Mouse (Mus musculus): ENCODE measurements at regions not wholly inside any gene's neighbourhood (a gene's known extent, or its start where the extent isn't known, plus 50 kb on each side); places are given as distances from the start of the nearest gene placed in this dataset.

- Histone ChIP-seq H3K4me2 (ENCODE audit: low read depth, low read length, severe bottlenecking) (no peak overlapping the region), H3K27ac (ENCODE audit: low read depth, low read length) (no peak overlapping the region), H3K9me3 (ENCODE audit: control insufficient read depth, low read length) (no peaks in the 10 kb centered on the region), H3K4me1 (replicated peaks; ENCODE audit: control insufficient read depth, insufficient read depth, low read length) (no peaks in the 10 kb centered on the region), H3K27me3 (ENCODE audit: control insufficient read depth, insufficient read depth, low read length) (no peaks in the 10 kb centered on the region), H3K36me3 (ENCODE audit: control insufficient read depth, insufficient read depth, low read length) (no peaks in the 10 kb centered on the region), H3K4me3 (ENCODE audit: low read depth, low read length) (no peak overlapping the region), H3K9ac (ENCODE audit: low read length) (no peak overlapping the region)
- ATAC-seq (replicated peaks; ENCODE audit: low FRiP score): no peak
- no peak for DNase-seq (ENCODE audit: low spot score)
- 80% methylated on average over 5 of the region's 5 CpGs for WGBS
Observed at GRCm38 (mm10) chr2:46283929-46284598, 1166.9 kb upstream of the Zeb2 start.

GRCm38 (mm10) chr2:46280822-46281221 is 1163.6 kb upstream of the Zeb2 start:
- Histone ChIP-seq H3K9me3 (ENCODE audit: control insufficient read depth, low read length) (no peaks in the 10 kb centered on the region), H3K4me1 (replicated peaks; ENCODE audit: control insufficient read depth, insufficient read depth, low read length) (no peaks in the 10 kb centered on the region), H3K36me3 (ENCODE audit: control insufficient read depth, insufficient read depth, low read length) (no peaks in the 10 kb centered on the region), H3K27me3 (ENCODE audit: control insufficient read depth, insufficient read depth, low read length) (no peaks in the 10 kb centered on the region), H3K27ac (ENCODE audit: low read depth, low read length) (no peak overlapping the region), H3K4me2 (ENCODE audit: low read depth, low read length, severe bottlenecking) (no peak overlapping the region), H3K4me3 (ENCODE audit: low read depth, low read length) (no peak overlapping the region), H3K9ac (ENCODE audit: low read length) (no peak overlapping the region)
- DNase-seq (ENCODE audit: low spot score) (no peak), ATAC-seq (replicated peaks; ENCODE audit: low FRiP score) (no peak)
- 78% methylated on average over 2 of the region's 2 CpGs for WGBS

- H3K27me3 ChIP-seq (ENCODE audit: control insufficient read depth, insufficient read depth, low read length): no peaks in the 10 kb centered on the region
- ATAC-seq (replicated peaks; ENCODE audit: low FRiP score) (no peak), DNase-seq (ENCODE audit: low spot score) (no peak)
- no peaks in the 10 kb centered on the region for H3K9me3 ChIP-seq (ENCODE audit: control insufficient read depth, low read length)
- WGBS: 87% methylated on average over 1 of the region's 1 CpGs
- no peaks in the 10 kb centered on the region for H3K4me1 ChIP-seq (replicated peaks; ENCODE audit: control insufficient read depth, insufficient read depth, low read length)
- H3K36me3 ChIP-seq (ENCODE audit: control insufficient read depth, insufficient read depth, low read length): no peaks in the 10 kb centered on the region
- H3K4me2 ChIP-seq (ENCODE audit: low read depth, low read length, severe bottlenecking): no peak overlapping the region
- H3K9ac ChIP-seq (ENCODE audit: low read length): no peak overlapping the region
- H3K4me3 ChIP-seq (ENCODE audit: low read depth, low read length): no peak overlapping the region
- H3K27ac ChIP-seq (ENCODE audit: low read depth, low read length): no peak overlapping the region
Observed at GRCm38 (mm10) chr2:46261618-46262017, 1144.4 kb upstream of the Zeb2 start.

GRCm38 (mm10) chr2:46251562-46251961 is 1134.4 kb upstream of the Zeb2 start:
- no peak overlapping the region for H3K27ac ChIP-seq (ENCODE audit: low read depth, low read length)
- 90% methylated on average over 7 of the region's 7 CpGs for WGBS
- H3K36me3 ChIP-seq (ENCODE audit: control insufficient read depth, insufficient read depth, low read length): no peaks in the 10 kb centered on the region
- no peaks in the 10 kb centered on the region for H3K4me1 ChIP-seq (replicated peaks; ENCODE audit: control insufficient read depth, insufficient read depth, low read length)
- no peaks in the 10 kb centered on the region for H3K9me3 ChIP-seq (ENCODE audit: control insufficient read depth, low read length)
- ATAC-seq (replicated peaks; ENCODE audit: low FRiP score): no peak
- H3K9ac ChIP-seq (ENCODE audit: low read length): no peak overlapping the region
- no peak for DNase-seq (ENCODE audit: low spot score)
- H3K27me3 ChIP-seq (ENCODE audit: control insufficient read depth, insufficient read depth, low read length): no peaks in the 10 kb centered on the region
- no peak overlapping the region for H3K4me3 ChIP-seq (ENCODE audit: low read depth, low read length)
- no peak overlapping the region for H3K4me2 ChIP-seq (ENCODE audit: low read depth, low read length, severe bottlenecking)

- Histone ChIP-seq H3K4me1 (replicated peaks; ENCODE audit: control insufficient read depth, insufficient read depth, low read length) (no peaks in the 10 kb centered on the region), H3K9ac (ENCODE audit: low read length) (no peak overlapping the region), H3K4me3 (ENCODE audit: low read depth, low read length) (no peak overlapping the region), H3K9me3 (ENCODE audit: control insufficient read depth, low read length) (no peaks in the 10 kb centered on the region), H3K27ac (ENCODE audit: low read depth, low read length) (no peak overlapping the region), H3K36me3 (ENCODE audit: control insufficient read depth, insufficient read depth, low read length) (no peaks in the 10 kb centered on the region), H3K27me3 (ENCODE audit: control insufficient read depth, insufficient read depth, low read length) (no peaks in the 10 kb centered on the region), H3K4me2 (ENCODE audit: low read depth, low read length, severe bottlenecking) (no peak overlapping the region)
- 73% methylated on average over 3 of the region's 3 CpGs for WGBS
- ATAC-seq (replicated peaks; ENCODE audit: low FRiP score): no peak
- no peak for DNase-seq (ENCODE audit: low spot score)
Observed at GRCm38 (mm10) chr2:46245717-46246116, 1128.5 kb upstream of the Zeb2 start.

GRCm38 (mm10) chr2:46244697-46245096 is 1127.5 kb upstream of the Zeb2 start:
- no peak overlapping the region for H3K9ac ChIP-seq (ENCODE audit: low read length)
- WGBS: 88% methylated on average over 3 of the region's 3 CpGs
- no peaks in the 10 kb centered on the region for H3K36me3 ChIP-seq (ENCODE audit: control insufficient read depth, insufficient read depth, low read length)
- ATAC-seq (replicated peaks; ENCODE audit: low FRiP score) (no peak), DNase-seq (ENCODE audit: low spot score) (no peak)
- H3K27ac ChIP-seq (ENCODE audit: low read depth, low read length): no peak overlapping the region
- H3K9me3 ChIP-seq (ENCODE audit: control insufficient read depth, low read length): no peaks in the 10 kb centered on the region
- no peak overlapping the region for H3K4me3 ChIP-seq (ENCODE audit: low read depth, low read length)
- no peak overlapping the region for H3K4me2 ChIP-seq (ENCODE audit: low read depth, low read length, severe bottlenecking)
- no peaks in the 10 kb centered on the region for H3K27me3 ChIP-seq (ENCODE audit: control insufficient read depth, insufficient read depth, low read length)
- no peaks in the 10 kb centered on the region for H3K4me1 ChIP-seq (replicated peaks; ENCODE audit: control insufficient read depth, insufficient read depth, low read length)

- DNase-seq (ENCODE audit: low spot score) (no peak), ATAC-seq (replicated peaks; ENCODE audit: low FRiP score) (no peak)
- no peaks in the 10 kb centered on the region for H3K9me3 ChIP-seq (ENCODE audit: control insufficient read depth, low read length)
- no peak overlapping the region for H3K27ac ChIP-seq (ENCODE audit: low read depth, low read length)
- H3K4me1 ChIP-seq (replicated peaks; ENCODE audit: control insufficient read depth, insufficient read depth, low read length): no peaks in the 10 kb centered on the region
- H3K4me3 ChIP-seq (ENCODE audit: low read depth, low read length): no peak overlapping the region
- H3K27me3 ChIP-seq (ENCODE audit: control insufficient read depth, insufficient read depth, low read length): no peaks in the 10 kb centered on the region
- no peaks in the 10 kb centered on the region for H3K36me3 ChIP-seq (ENCODE audit: control insufficient read depth, insufficient read depth, low read length)
- no peak overlapping the region for H3K4me2 ChIP-seq (ENCODE audit: low read depth, low read length, severe bottlenecking)
- no peak overlapping the region for H3K9ac ChIP-seq (ENCODE audit: low read length)
Observed at GRCm38 (mm10) chr2:46242806-46243205, 1125.6 kb upstream of the Zeb2 start.

- no peaks in the 10 kb centered on the region for H3K27me3 ChIP-seq (ENCODE audit: control insufficient read depth, insufficient read depth, low read length)
- no peak overlapping the region for H3K27ac ChIP-seq (ENCODE audit: low read depth, low read length)
- no peak for DNase-seq (ENCODE audit: low spot score)
- no peak overlapping the region for H3K9ac ChIP-seq (ENCODE audit: low read length)
- H3K4me1 ChIP-seq (replicated peaks; ENCODE audit: control insufficient read depth, insufficient read depth, low read length): no peaks in the 10 kb centered on the region
- no peak overlapping the region for H3K4me2 ChIP-seq (ENCODE audit: low read depth, low read length, severe bottlenecking)
- no peaks in the 10 kb centered on the region for H3K36me3 ChIP-seq (ENCODE audit: control insufficient read depth, insufficient read depth, low read length)
- ATAC-seq (replicated peaks; ENCODE audit: low FRiP score): no peak
- no peaks in the 10 kb centered on the region for H3K9me3 ChIP-seq (ENCODE audit: control insufficient read depth, low read length)
- H3K4me3 ChIP-seq (ENCODE audit: low read depth, low read length): no peak overlapping the region
- 82% methylated on average over 4 of the region's 4 CpGs for WGBS
Observed at GRCm38 (mm10) chr2:46239874-46240273, 1122.7 kb upstream of the Zeb2 start.

GRCm38 (mm10) chr2:46230791-46231450 is 1113.7 kb upstream of the Zeb2 start:
- H3K4me1 ChIP-seq (replicated peaks; ENCODE audit: control insufficient read depth, insufficient read depth, low read length): no peaks in the 10 kb centered on the region
- H3K9me3 ChIP-seq (ENCODE audit: control insufficient read depth, low read length): no peaks in the 10 kb centered on the region
- no peak overlapping the region for H3K9ac ChIP-seq (ENCODE audit: low read length)
- H3K27me3 ChIP-seq (ENCODE audit: control insufficient read depth, insufficient read depth, low read length): no peaks in the 10 kb centered on the region
- no peak overlapping the region for H3K4me2 ChIP-seq (ENCODE audit: low read depth, low read length, severe bottlenecking)
- 75% methylated on average over 2 of the region's 2 CpGs for WGBS
- DNase-seq (ENCODE audit: low spot score) (no peak), ATAC-seq (replicated peaks; ENCODE audit: low FRiP score) (no peak)
- H3K36me3 ChIP-seq (ENCODE audit: control insufficient read depth, insufficient read depth, low read length): no peaks in the 10 kb centered on the region
- no peak overlapping the region for H3K27ac ChIP-seq (ENCODE audit: low read depth, low read length)
- no peak overlapping the region for H3K4me3 ChIP-seq (ENCODE audit: low read depth, low read length)

Measured in forebrain, embryonic 11.5 days (tissue).